Mouse (Mus musculus) heart, postnatal 4 days (tissue): Measurements from ENCODE around the gene Dzank1. TPM values are rescaled to one million over a fixed set of nuclear protein-coding genes. Genes with fewer than 3 reads are reported as not detected.

ENCODE experiments used
- total RNA-seq, 2 experiments: library from RNA; stranded (reverse); gene quantifications; 2 replicates each; pipeline ENCODE4 v1.2.3; 2021

The Dzank1 gene
- total RNA-seq, 2 experiments from 2014 or later = 1.5 to 2.6 TPM

Other genes with a start within 250 kb of the Dzank1 start
- gene Ovol2, start 195.3 kb downstream of the Dzank1 start, total RNA-seq = not detected
- 10 to 100 TPM; 28.5 to 29.0 TPM for gene Kat14, start 158.4 kb downstream of the Dzank1 start, total RNA-seq
- gene Pet117, start 158.4 kb downstream of the Dzank1 start, total RNA-seq = 10 to 100 TPM in 1 of 2 experiments, 1 to 10 TPM in 1; 9.3 to 11.7 TPM
- gene Polr3f, start 304 bp upstream of the Dzank1 start, total RNA-seq = 10 to 100 TPM; 18.5 to 19.5 TPM
- 10 to 100 TPM; 11.2 to 11.8 TPM for gene Rbbp9, start 23.5 kb upstream of the Dzank1 start, total RNA-seq
- 10 to 100 TPM; 37.6 to 37.7 TPM for gene Sec23b, start 28.8 kb upstream of the Dzank1 start, total RNA-seq
- gene Smim26, start 66.6 kb upstream of the Dzank1 start, total RNA-seq = 10 to 100 TPM; 52.3 to 53.8 TPM
- gene Dtd1, start 72.5 kb upstream of the Dzank1 start, total RNA-seq = 10 to 100 TPM; 12.4 to 13.3 TPM